Mouse (Mus musculus): ENCODE data around the gene Krt20. TPM values are rescaled to one million over a fixed set of nuclear protein-coding genes. Genes with fewer than 3 reads are reported as not detected.

The Krt20 gene
- total and polyA plus RNA-seq, 3 experiments, result not detected

DNA sequence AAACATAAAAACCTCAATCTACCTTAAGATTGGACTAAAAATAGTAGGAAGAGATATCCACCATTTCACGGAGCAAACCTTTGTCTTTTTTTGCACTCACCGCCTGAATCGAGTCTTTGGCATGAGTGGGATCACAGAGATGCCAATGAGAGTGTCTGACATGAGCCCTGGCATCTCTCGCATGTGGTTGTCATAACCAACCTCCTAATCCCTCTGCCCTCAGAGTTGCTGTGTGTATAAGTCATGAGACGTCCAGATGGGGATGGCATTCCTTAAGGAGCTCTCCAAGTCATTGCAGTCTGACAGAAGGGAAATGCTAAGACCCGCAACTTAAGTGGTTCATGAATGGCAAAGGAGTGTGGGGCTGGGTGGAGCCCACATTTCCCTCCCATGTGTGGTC is 46.6 kb downstream of the Krt20 start:
- DNase-seq (ENCODE audit: low read depth, low spot score), result no peak
- Histone ChIP-seq H3K79me2 (ENCODE audit: control insufficient read depth, insufficient read depth, low read length, poor library complexity) (no peaks in the 10 kb centered on the region), H3K36me3 (ENCODE audit: control insufficient read depth in 1 of 2, insufficient read depth in 2 of 2, low read length in 2 of 2) (peaks cover 0 to 2% of the 10 kb centered on the region in 2 experiments; a peak in 2 of 4 replicates), H3K27ac (ENCODE audit: control insufficient read depth, low read depth, low read length) (no peak overlapping the region), H3K4me1 (ENCODE audit: control insufficient read depth in 1 of 2, insufficient read depth in 2 of 2, low read length in 2 of 2) (no peaks in the 10 kb centered on the region), H3K9ac (ENCODE audit: control insufficient read depth, low read depth, low read length, poor library complexity, severe bottlenecking) (no peak overlapping the region), H3K4me3 (ENCODE audit: control insufficient read depth in 1 of 2, insufficient read depth in 1 of 2, low read depth in 2 of 2, low read length in 2 of 2) (no peak overlapping the region), H3K27me3 (ENCODE audit: control insufficient read depth in 1 of 2, insufficient read depth in 2 of 2, low read length in 2 of 2) (peaks cover 11 to 12% of the 10 kb centered on the region in 2 experiments), H3K9me3 (replicated peaks; ENCODE audit: insufficient read depth, low read length) (no peaks in the 10 kb centered on the region)
- TF ChIP-seq ZNF384 (IDR thresholded peaks at IDR 0.05; ENCODE audit: low read depth, low read length) (no peak), NRF1 (IDR thresholded peaks at IDR 0.05; ENCODE audit: insufficient read depth, low read depth, low read length, poor library complexity, severe bottlenecking) (no peak), MAZ (IDR thresholded peaks at IDR 0.05; ENCODE audit: low read depth, low read length) (no peak), TBP (IDR thresholded peaks at IDR 0.05; ENCODE audit: low read depth, low read length) (no peak), ZMIZ1 (IDR thresholded peaks at IDR 0.05; ENCODE audit: low read depth, low read length) (no peak), ETS1 (IDR thresholded peaks at IDR 0.05; ENCODE audit: low read depth, low read length) (no peak), POLR2AphosphoS2 (IDR thresholded peaks at IDR 0.05; ENCODE audit: low read length) (no peak), TCF12 (IDR thresholded peaks at IDR 0.05; ENCODE audit: low read depth, low read length) (no peak), KAT2A (conservative IDR thresholded peaks at IDR 0.05; ENCODE audit: low read depth, low read length) (no peak), RCOR1 (IDR thresholded peaks at IDR 0.05; ENCODE audit: low read depth, low read length) (no peak)

DNA sequence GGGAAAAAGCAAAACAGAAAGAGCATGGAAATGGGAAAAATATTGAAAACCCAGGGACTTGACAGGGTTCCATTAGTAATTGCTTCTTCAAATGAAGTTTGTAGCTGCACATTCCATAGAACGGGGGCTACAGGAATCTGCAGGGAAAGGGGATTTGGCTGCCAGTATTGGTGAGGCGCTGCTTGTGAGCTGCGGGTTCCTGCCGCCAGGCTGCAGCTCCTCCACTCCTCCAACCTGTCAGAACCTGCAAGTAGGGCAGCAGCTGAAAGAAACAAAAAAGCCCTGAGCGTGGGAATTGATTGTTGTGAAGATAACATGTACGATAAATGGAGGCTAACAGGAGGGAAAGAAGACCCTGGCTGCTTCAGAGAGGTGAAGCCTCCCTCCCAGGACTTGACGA is 47.1 kb downstream of the Krt20 start:
- TF ChIP-seq MYB (IDR thresholded peaks at IDR 0.05; ENCODE audit: low read depth, low read length) (no peak), MAFK (IDR thresholded peaks at IDR 0.05; ENCODE audit: borderline replicate concordance, low read depth, low read length) (no peak), KAT2A (conservative IDR thresholded peaks at IDR 0.05; ENCODE audit: low read depth, low read length) (no peak), CHD2 (IDR thresholded peaks at IDR 0.05; ENCODE audit: low read length) (no peak), RCOR1 (IDR thresholded peaks at IDR 0.05; ENCODE audit: low read depth, low read length) (no peak), ZC3H11A (IDR thresholded peaks at IDR 0.05; ENCODE audit: low read depth, low read length) (no peak), BHLHE40 (IDR thresholded peaks at IDR 0.05; ENCODE audit: borderline replicate concordance, low read depth, low read length) (no peak), TBP (IDR thresholded peaks at IDR 0.05; ENCODE audit: low read depth, low read length) (no peak), NRF1 (IDR thresholded peaks at IDR 0.05; ENCODE audit: insufficient read depth, low read depth, low read length, poor library complexity, severe bottlenecking) (no peak), TCF12 (IDR thresholded peaks at IDR 0.05; ENCODE audit: low read depth, low read length) (no peak), MAX (IDR thresholded peaks at IDR 0.05; ENCODE audit: low read length) (no peak), MAZ (IDR thresholded peaks at IDR 0.05; ENCODE audit: low read depth, low read length) (no peak), EP300 (IDR thresholded peaks at IDR 0.05; ENCODE audit: low read depth in 1 of 2, low read length in 2 of 2) (no peak)
- Histone ChIP-seq H3K79me2 (ENCODE audit: control insufficient read depth, insufficient read depth, low read length, poor library complexity) (no peaks in the 10 kb centered on the region), H3K9me3 (replicated peaks; ENCODE audit: insufficient read depth, low read length) (no peaks in the 10 kb centered on the region), H3K27me3 (ENCODE audit: control insufficient read depth in 1 of 2, insufficient read depth in 2 of 2, low read length in 2 of 2) (peaks cover 12 to 14% of the 10 kb centered on the region in 2 experiments), H3K9ac (ENCODE audit: control insufficient read depth, low read depth, low read length, poor library complexity, severe bottlenecking) (no peak overlapping the region), H3K27ac (ENCODE audit: control insufficient read depth, low read depth, low read length) (no peak overlapping the region), H3K36me3 (ENCODE audit: control insufficient read depth in 1 of 2, insufficient read depth in 2 of 2, low read length in 2 of 2) (no peaks in the 10 kb centered on the region), H3K4me1 (ENCODE audit: control insufficient read depth in 1 of 2, insufficient read depth in 2 of 2, low read length in 2 of 2) (no peaks in the 10 kb centered on the region), H3K4me3 (ENCODE audit: control insufficient read depth in 1 of 2, insufficient read depth in 1 of 2, low read depth in 2 of 2, low read length in 2 of 2) (no peak overlapping the region)
- no peak for DNase-seq (ENCODE audit: low read depth, low spot score)

All from MEL (cell line).